Mouse (Mus musculus): ENCODE measurements at regions not wholly inside any gene's neighbourhood (a gene's known extent, or its start where the extent isn't known, plus 50 kb on each side); places are given as distances from the start of the nearest gene placed in this dataset.

GRCm38 (mm10) chr13:39326176-39326575 lies 365.5 kb upstream of the Slc35b3 start:
- no peak for ATAC-seq (ENCODE audit: low FRiP score)
- H3K27ac ChIP-seq (ENCODE audit: low read depth, low read length) = no peak overlapping the region
- H3K4me1 ChIP-seq (ENCODE audit: control insufficient read depth, insufficient read depth, low read length) = no peaks in the 10 kb centered on the region
- no peaks in the 10 kb centered on the region for H3K27me3 ChIP-seq (ENCODE audit: control insufficient read depth, insufficient read depth, low read length)
- H3K9me3 ChIP-seq (ENCODE audit: control insufficient read depth, low read length) = no peaks in the 10 kb centered on the region
- H3K4me2 ChIP-seq = no peak overlapping the region
- H3K36me3 ChIP-seq (ENCODE audit: control insufficient read depth, insufficient read depth, low read length) = no peaks in the 10 kb centered on the region
- no peak overlapping the region for H3K4me3 ChIP-seq (ENCODE audit: low read depth, low read length)
- no peak overlapping the region for H3K9ac ChIP-seq (ENCODE audit: low read length)
- DNase-seq (ENCODE audit: low spot score, missing footprints) = no peak
- 83% methylated on average over 8 of the region's 8 CpGs for WGBS

GRCm38 (mm10) chr13:39321111-39321510 lies 360.4 kb upstream of the Slc35b3 start:
- WGBS = 88% methylated on average over 3 of the region's 3 CpGs
- no peaks in the 10 kb centered on the region for H3K36me3 ChIP-seq (ENCODE audit: control insufficient read depth, insufficient read depth, low read length)
- H3K27ac ChIP-seq (ENCODE audit: low read depth, low read length) = no peak overlapping the region
- no peak overlapping the region for H3K4me2 ChIP-seq
- no peak overlapping the region for H3K9ac ChIP-seq (ENCODE audit: low read length)
- DNase-seq (ENCODE audit: low spot score, missing footprints) (no peak), ATAC-seq (ENCODE audit: low FRiP score) (no peak)
- H3K27me3 ChIP-seq (ENCODE audit: control insufficient read depth, insufficient read depth, low read length) = no peaks in the 10 kb centered on the region
- H3K4me3 ChIP-seq (ENCODE audit: low read depth, low read length) = no peak overlapping the region
- H3K9me3 ChIP-seq (ENCODE audit: control insufficient read depth, low read length) = no peaks in the 10 kb centered on the region
- H3K4me1 ChIP-seq (ENCODE audit: control insufficient read depth, insufficient read depth, low read length) = no peaks in the 10 kb centered on the region

GRCm38 (mm10) chr13:39309758-39310157 lies 349.1 kb upstream of the Slc35b3 start:
- no peak overlapping the region for H3K4me3 ChIP-seq (ENCODE audit: low read depth, low read length)
- no peaks in the 10 kb centered on the region for H3K9me3 ChIP-seq (ENCODE audit: control insufficient read depth, low read length)
- no peak overlapping the region for H3K27ac ChIP-seq (ENCODE audit: low read depth, low read length)
- H3K27me3 ChIP-seq (ENCODE audit: control insufficient read depth, insufficient read depth, low read length) = no peaks in the 10 kb centered on the region
- no peaks in the 10 kb centered on the region for H3K36me3 ChIP-seq (ENCODE audit: control insufficient read depth, insufficient read depth, low read length)
- ATAC-seq (ENCODE audit: low FRiP score) = no peak
- H3K9ac ChIP-seq (ENCODE audit: low read length) = no peak overlapping the region
- DNase-seq (ENCODE audit: low spot score, missing footprints) = no peak
- H3K4me2 ChIP-seq = no peak overlapping the region
- WGBS = 95% methylated on average over 5 of the region's 5 CpGs
- no peaks in the 10 kb centered on the region for H3K4me1 ChIP-seq (ENCODE audit: control insufficient read depth, insufficient read depth, low read length)

- H3K27me3 ChIP-seq (ENCODE audit: control insufficient read depth, insufficient read depth, low read length) = no peaks in the 10 kb centered on the region
- no peaks in the 10 kb centered on the region for H3K4me1 ChIP-seq (ENCODE audit: control insufficient read depth, insufficient read depth, low read length)
- H3K4me3 ChIP-seq (ENCODE audit: low read depth, low read length) = no peak overlapping the region
- H3K9me3 ChIP-seq (ENCODE audit: control insufficient read depth, low read length) = no peaks in the 10 kb centered on the region
- H3K27ac ChIP-seq (ENCODE audit: low read depth, low read length) = no peak overlapping the region
- H3K4me2 ChIP-seq = no peak overlapping the region
- DNase-seq (ENCODE audit: low spot score, missing footprints) (no peak), ATAC-seq (ENCODE audit: low FRiP score) (no peak)
- 94% methylated on average over 9 of the region's 9 CpGs for WGBS
- no peak overlapping the region for H3K9ac ChIP-seq (ENCODE audit: low read length)
- H3K36me3 ChIP-seq (ENCODE audit: control insufficient read depth, insufficient read depth, low read length) = no peaks in the 10 kb centered on the region
Measured at GRCm38 (mm10) chr13:39307845-39308244, 347.2 kb upstream of the Slc35b3 start.

GRCm38 (mm10) chr13:39306851-39307250 lies 346.2 kb upstream of the Slc35b3 start:
- no peaks in the 10 kb centered on the region for H3K4me1 ChIP-seq (ENCODE audit: control insufficient read depth, insufficient read depth, low read length)
- no peak for ATAC-seq (ENCODE audit: low FRiP score)

GRCm38 (mm10) chr13:39297129-39297528 lies 336.5 kb upstream of the Slc35b3 start:
- no peaks in the 10 kb centered on the region for H3K27me3 ChIP-seq (ENCODE audit: control insufficient read depth, insufficient read depth, low read length)
- H3K9me3 ChIP-seq (ENCODE audit: control insufficient read depth, low read length) = no peaks in the 10 kb centered on the region
- DNase-seq (ENCODE audit: low spot score, missing footprints) (no peak), ATAC-seq (ENCODE audit: low FRiP score) (no peak)
- no peak overlapping the region for H3K4me2 ChIP-seq
- 87% methylated on average over 6 of the region's 6 CpGs for WGBS
- H3K36me3 ChIP-seq (ENCODE audit: control insufficient read depth, insufficient read depth, low read length) = no peaks in the 10 kb centered on the region
- no peak overlapping the region for H3K9ac ChIP-seq (ENCODE audit: low read length)
- H3K4me1 ChIP-seq (ENCODE audit: control insufficient read depth, insufficient read depth, low read length) = no peaks in the 10 kb centered on the region
- H3K4me3 ChIP-seq (ENCODE audit: low read depth, low read length) = no peak overlapping the region
- no peak overlapping the region for H3K27ac ChIP-seq (ENCODE audit: low read depth, low read length)

More at GRCm38 (mm10) chr13:39306851-39307250, 346.2 kb upstream of the Slc35b3 start:
- Histone ChIP-seq H3K27me3 (ENCODE audit: control insufficient read depth, insufficient read depth, low read length) (no peaks in the 10 kb centered on the region), H3K36me3 (ENCODE audit: control insufficient read depth, insufficient read depth, low read length) (no peaks in the 10 kb centered on the region), H3K9me3 (ENCODE audit: control insufficient read depth, low read length) (no peaks in the 10 kb centered on the region), H3K27ac (ENCODE audit: low read depth, low read length) (no peak overlapping the region), H3K9ac (ENCODE audit: low read length) (no peak overlapping the region), H3K4me3 (ENCODE audit: low read depth, low read length) (no peak overlapping the region), H3K4me2 (no peak overlapping the region)
- no peak for DNase-seq (ENCODE audit: low spot score, missing footprints)
- 84% methylated on average over 3 of the region's 3 CpGs for WGBS

- H3K4me3 ChIP-seq (ENCODE audit: low read depth, low read length) = no peak overlapping the region
- H3K36me3 ChIP-seq (ENCODE audit: control insufficient read depth, insufficient read depth, low read length) = no peaks in the 10 kb centered on the region
- no peak overlapping the region for H3K27ac ChIP-seq (ENCODE audit: low read depth, low read length)
- H3K4me1 ChIP-seq (ENCODE audit: control insufficient read depth, insufficient read depth, low read length) = no peaks in the 10 kb centered on the region
- no peaks in the 10 kb centered on the region for H3K9me3 ChIP-seq (ENCODE audit: control insufficient read depth, low read length)
- WGBS = 91% methylated on average over 5 of the region's 6 CpGs
- DNase-seq (ENCODE audit: low spot score, missing footprints) (no peak), ATAC-seq (ENCODE audit: low FRiP score) (no peak)
- H3K27me3 ChIP-seq (ENCODE audit: control insufficient read depth, insufficient read depth, low read length) = no peaks in the 10 kb centered on the region
- H3K4me2 ChIP-seq = no peak overlapping the region
- H3K9ac ChIP-seq (ENCODE audit: low read length) = no peak overlapping the region
Measured at GRCm38 (mm10) chr13:39290216-39290960, 329.7 kb upstream of the Slc35b3 start.

- Histone ChIP-seq H3K4me1 (ENCODE audit: control insufficient read depth, insufficient read depth, low read length) (no peaks in the 10 kb centered on the region), H3K4me2 (no peak overlapping the region), H3K9ac (ENCODE audit: low read length) (no peak overlapping the region), H3K27me3 (ENCODE audit: control insufficient read depth, insufficient read depth, low read length) (no peaks in the 10 kb centered on the region), H3K4me3 (ENCODE audit: low read depth, low read length) (no peak overlapping the region), H3K27ac (ENCODE audit: low read depth, low read length) (no peak overlapping the region), H3K9me3 (ENCODE audit: control insufficient read depth, low read length) (no peaks in the 10 kb centered on the region), H3K36me3 (ENCODE audit: control insufficient read depth, insufficient read depth, low read length) (no peaks in the 10 kb centered on the region)
- WGBS = 95% methylated on average over 2 of the region's 2 CpGs
- no peak for DNase-seq (ENCODE audit: low spot score, missing footprints)
- ATAC-seq (ENCODE audit: low FRiP score) = no peak
Measured at GRCm38 (mm10) chr13:39282272-39282671, 321.6 kb upstream of the Slc35b3 start.

GRCm38 (mm10) chr13:39278101-39278500 lies 317.4 kb upstream of the Slc35b3 start:
- DNase-seq (ENCODE audit: low spot score, missing footprints) (no peak), ATAC-seq (ENCODE audit: low FRiP score) (no peak)
- 83% methylated on average over 1 of the region's 1 CpGs for WGBS
- H3K4me3 ChIP-seq (ENCODE audit: low read depth, low read length) = no peak overlapping the region
- no peaks in the 10 kb centered on the region for H3K27me3 ChIP-seq (ENCODE audit: control insufficient read depth, insufficient read depth, low read length)
- H3K9ac ChIP-seq (ENCODE audit: low read length) = no peak overlapping the region
- H3K36me3 ChIP-seq (ENCODE audit: control insufficient read depth, insufficient read depth, low read length) = no peaks in the 10 kb centered on the region
- no peak overlapping the region for H3K27ac ChIP-seq (ENCODE audit: low read depth, low read length)
- H3K9me3 ChIP-seq (ENCODE audit: control insufficient read depth, low read length) = no peaks in the 10 kb centered on the region
- no peak overlapping the region for H3K4me2 ChIP-seq
- H3K4me1 ChIP-seq (ENCODE audit: control insufficient read depth, insufficient read depth, low read length) = no peaks in the 10 kb centered on the region

Data from midbrain, embryonic 11.5 days (tissue).